Mouse (Mus musculus) kidney, embryonic 16.5 days (tissue): Measurements from ENCODE around the gene Skp2. TPM values are rescaled to one million over a fixed set of nuclear protein-coding genes. Genes with fewer than 3 reads are reported as not detected.
A peak's percentile ranks its signal among the peaks of the same experiment; 100 is the strongest.

Experiments used
- ATAC-seq: fragments of 200-750 bp; cut with Nextera tagmentation; 2 replicates; pipeline ENCODE4 v1.8.0; 2017; ENCODE audit warnings: moderate TSS enrichment; ENCODE audit not compliant: low FRiP score, low TSS enrichment
- H3K27ac ChIP-seq: fragments of 300-500 bp; sonication (generic); 2 replicates; pipeline ENCODE4 v1.5.1; 2014; ENCODE audit warnings: low read length
- H3K27me3 ChIP-seq: fragments of 300-500 bp; sonication (generic); 2 replicates; pipeline ENCODE4 v1.6.1; 2014; ENCODE audit warnings: low read length, control low read depth, mixed read lengths; ENCODE audit not compliant: insufficient read depth
- H3K36me3 ChIP-seq: fragments of 300-500 bp; sonication (generic); 2 replicates; pipeline ENCODE4 v1.6.1; 2014; ENCODE audit warnings: low read length, control low read depth, mixed read lengths; ENCODE audit not compliant: insufficient read depth
- H3K4me1 ChIP-seq: fragments of 300-500 bp; sonication (generic); 2 replicates; pipeline ENCODE4 v1.6.1; 2014; ENCODE audit warnings: low read length, control low read depth, mixed read lengths; ENCODE audit not compliant: insufficient read depth
- H3K4me2 ChIP-seq: fragments of 300-500 bp; sonication (generic); replicated peaks from 2 replicates; pipeline ENCODE4 v1.6.1; 2014; ENCODE audit warnings: low read depth, low read length
- H3K4me3 ChIP-seq: fragments of 300-500 bp; sonication (generic); 2 replicates; pipeline ENCODE4 v1.5.1; 2014; ENCODE audit warnings: mild to moderate bottlenecking, low read length
- H3K9ac ChIP-seq: fragments of 300-500 bp; sonication (generic); replicated peaks from 2 replicates; pipeline ENCODE4 v1.6.1; 2014; ENCODE audit warnings: low read length
- H3K9me3 ChIP-seq: fragments of 300-500 bp; sonication (generic); 2 replicates; pipeline ENCODE4 v1.6.1; 2016; ENCODE audit warnings: low read length, control low read depth
- WGBS: fragments of 180-500 bp; shearing (Covaris S2); extraction: QIAGEN DNeasy Blood & Tissue Kit; methylation state at CpG from one replicate; pipeline ENCODE4 v1.1.7; 2014; 5-methylcytosine and 5-hydroxymethylcytosine counted together
- polyA plus RNA-seq: library from polyadenylated mRNA; unstranded; fragments of >200 nt; fragmentation: Nextera tagmentation; extraction: Ambion mirVana; gene quantifications from 2 replicates; pipeline ENCODE4 v1.2.1, GENCODE M21; 2015

Skp2 gene
- polyA plus RNA-seq, 1 experiment from 2014 or later, result 74.8 TPM

- H3K4me2 ChIP-seq, result no peak overlapping the region
- H3K9ac ChIP-seq, result no peak overlapping the region
- no peaks in the 10 kb centered on the region for H3K27me3 ChIP-seq
- no peak for ATAC-seq
- H3K4me1 ChIP-seq, result peaks cover 15% of the 10 kb centered on the region
- no peaks in the 10 kb centered on the region for H3K9me3 ChIP-seq
- H3K27ac ChIP-seq, result no peak overlapping the region
- no peak overlapping the region for H3K4me3 ChIP-seq
- peaks cover 6% of the 10 kb centered on the region; the same call in 1 of the 2 replicates for H3K36me3 ChIP-seq
- 93% methylated on average over 3 of the region's 3 CpGs for WGBS
Observed at GRCm38 (mm10) chr15:9081294-9081693, 73.9 kb downstream of the Skp2 start.

DNA sequence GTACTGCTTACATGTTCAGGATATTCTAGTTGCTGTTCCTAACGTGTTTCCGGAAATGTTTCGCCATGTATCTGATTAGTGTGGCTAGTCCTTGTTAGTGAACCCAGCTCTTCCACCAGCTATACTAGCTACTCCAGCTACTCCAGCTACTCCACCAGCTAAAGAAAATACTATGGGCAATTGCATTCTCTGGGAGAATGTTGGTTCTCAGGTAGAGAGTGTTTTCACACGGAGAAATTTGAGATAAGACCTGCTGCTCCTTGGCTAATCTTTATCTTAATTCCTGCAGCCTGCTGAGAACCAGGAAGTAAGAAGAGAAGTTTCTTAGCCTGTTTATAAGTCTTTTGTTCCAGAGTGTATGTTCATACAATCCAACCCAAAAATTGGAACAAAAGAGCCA is 75.0 kb downstream of the Skp2 start:
- ATAC-seq, result no peak
- H3K4me1 ChIP-seq, result peaks cover 21% of the 10 kb centered on the region
- H3K27me3 ChIP-seq, result no peaks in the 10 kb centered on the region
- H3K36me3 ChIP-seq, result peaks cover 3% of the 10 kb centered on the region; the same call in 1 of the 2 replicates
- H3K4me3 ChIP-seq, result no peak overlapping the region
- 66% methylated on average over 4 of the region's 4 CpGs for WGBS
- no peaks in the 10 kb centered on the region for H3K9me3 ChIP-seq
- no peak overlapping the region for H3K9ac ChIP-seq
- peak overlapping the region; percentile 50; the same call in 1 of the 2 replicates for H3K27ac ChIP-seq
- H3K4me2 ChIP-seq, result no peak overlapping the region

DNA sequence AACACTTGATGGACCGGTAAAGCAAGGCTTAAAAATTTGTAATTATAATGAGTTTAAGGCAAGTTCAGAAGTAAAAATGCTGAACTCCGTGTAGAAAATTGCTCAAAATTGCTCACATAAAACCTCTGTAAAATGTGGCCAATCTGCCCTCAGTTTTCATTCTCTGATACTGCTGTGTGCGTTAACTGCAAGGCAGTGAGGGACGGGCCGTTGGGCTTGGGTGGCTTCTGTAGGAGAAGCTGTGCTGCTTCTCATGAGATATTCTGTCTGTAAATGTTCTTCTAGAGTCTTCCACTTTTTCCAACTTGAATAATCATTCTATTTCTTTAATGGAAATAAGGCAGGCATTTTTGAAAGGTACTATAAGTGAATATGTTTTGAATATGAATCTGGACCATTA is 75.6 kb downstream of the Skp2 start:
- H3K9ac ChIP-seq, result no peak overlapping the region
- no peaks in the 10 kb centered on the region for H3K27me3 ChIP-seq
- H3K9me3 ChIP-seq, result no peaks in the 10 kb centered on the region
- no peak for ATAC-seq
- H3K36me3 ChIP-seq, result peaks cover 3% of the 10 kb centered on the region; the same call in 1 of the 2 replicates
- no peak overlapping the region for H3K27ac ChIP-seq
- WGBS, result 50% methylated on average over 5 of the region's 5 CpGs
- no peak overlapping the region for H3K4me2 ChIP-seq
- no peak overlapping the region for H3K4me3 ChIP-seq
- peaks cover 27% of the 10 kb centered on the region for H3K4me1 ChIP-seq

DNA sequence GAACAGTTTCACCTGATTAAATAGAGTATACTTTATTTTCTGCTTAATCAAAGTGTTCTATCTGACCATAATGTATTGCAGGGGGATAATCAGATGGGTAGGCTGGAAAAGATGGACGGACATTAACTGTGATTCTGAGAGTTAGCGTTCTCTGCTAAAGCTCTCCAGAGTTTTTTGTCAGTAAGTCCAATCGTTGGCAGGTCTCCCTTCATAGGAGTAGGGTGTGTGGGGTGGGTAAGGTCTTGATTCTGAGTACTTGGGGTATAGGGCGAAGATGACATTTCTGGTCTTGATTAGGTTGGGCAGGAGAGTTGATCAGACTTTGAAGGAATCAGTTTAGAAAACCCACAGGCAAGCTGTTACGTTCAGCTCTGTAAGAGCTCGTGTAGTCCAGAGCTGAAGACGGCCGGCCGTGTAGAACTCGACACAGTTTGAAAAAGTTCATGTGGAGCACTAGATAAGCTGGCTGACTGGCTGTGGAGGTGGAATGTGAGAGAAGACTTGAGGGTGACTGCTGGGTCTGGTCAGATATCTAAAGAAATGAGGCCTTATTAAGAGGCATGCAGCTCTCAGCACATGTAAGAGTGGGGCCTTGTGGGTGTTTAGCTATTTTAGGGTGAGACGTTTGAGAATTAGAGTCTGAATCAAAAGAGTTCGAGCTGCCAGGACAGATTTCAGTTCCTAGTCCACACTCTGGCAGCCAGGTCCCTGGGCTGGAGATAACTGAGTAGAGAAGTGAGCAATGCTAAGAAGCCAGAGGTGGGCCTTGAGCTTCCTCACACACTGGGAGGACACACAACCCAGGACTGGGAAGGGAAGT is 76.5 kb downstream of the Skp2 start:
- H3K9me3 ChIP-seq, result no peaks in the 10 kb centered on the region
- H3K4me1 ChIP-seq, result peaks cover 35% of the 10 kb centered on the region
- H3K27me3 ChIP-seq, result no peaks in the 10 kb centered on the region
- WGBS, result 81% methylated on average over 12 of the region's 12 CpGs
- no peaks in the 10 kb centered on the region for H3K36me3 ChIP-seq
- no peak for ATAC-seq
- H3K4me3 ChIP-seq, result no peak overlapping the region
- H3K27ac ChIP-seq, result peak overlapping the region; percentile 3; the same call in 1 of the 2 replicates
- H3K9ac ChIP-seq, result no peak overlapping the region
- H3K4me2 ChIP-seq, result no peak overlapping the region

GRCm38 (mm10) chr15:9075608-9076200 is 79.5 kb downstream of the Skp2 start:
- Histone ChIP-seq H3K4me1 (peaks cover 51% of the 10 kb centered on the region), H3K9me3 (no peaks in the 10 kb centered on the region), H3K4me2 (no peak overlapping the region), H3K36me3 (no peaks in the 10 kb centered on the region), H3K27ac (no peak overlapping the region), H3K4me3 (no peak overlapping the region), H3K27me3 (no peaks in the 10 kb centered on the region), H3K9ac (0 out of 2 replicates have a peak overlapping the region, but pooled peaks have one; percentile 16)
- 76% methylated on average over 14 of the region's 14 CpGs for WGBS
- no peak for ATAC-seq

GRCm38 (mm10) chr15:9074671-9075070 is 80.6 kb downstream of the Skp2 start:
- Histone ChIP-seq H3K27ac (no peak overlapping the region), H3K9ac (no peak overlapping the region), H3K4me1 (peaks cover 54% of the 10 kb centered on the region), H3K4me3 (no peak overlapping the region), H3K9me3 (no peaks in the 10 kb centered on the region), H3K4me2 (no peak overlapping the region), H3K27me3 (no peaks in the 10 kb centered on the region), H3K36me3 (no peaks in the 10 kb centered on the region)
- WGBS, result 28% methylated on average over 4 of the region's 4 CpGs
- ATAC-seq, result no peak

DNA sequence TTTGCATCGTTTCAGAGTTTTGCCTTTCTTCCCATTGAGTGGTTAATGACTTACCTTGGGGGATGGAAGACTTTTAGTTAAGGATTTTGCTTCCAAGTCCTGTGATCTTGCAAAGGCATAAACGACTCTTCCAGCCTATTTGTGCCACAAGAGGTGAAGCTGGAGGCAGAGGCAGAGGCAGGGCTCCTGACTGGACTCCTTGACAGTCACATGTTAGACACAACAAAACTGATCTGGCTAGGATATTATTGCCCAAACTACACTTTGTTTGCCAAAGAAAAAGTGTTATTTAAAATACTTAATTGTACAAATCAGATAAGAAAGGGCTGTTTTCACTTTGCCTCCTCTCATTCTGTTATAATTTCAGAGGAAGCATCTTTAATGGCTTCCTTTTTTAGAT is 81.1 kb downstream of the Skp2 start:
- Histone ChIP-seq H3K9me3 (no peaks in the 10 kb centered on the region), H3K27me3 (no peaks in the 10 kb centered on the region), H3K4me1 (peaks cover 50% of the 10 kb centered on the region), H3K4me3 (no peak overlapping the region), H3K36me3 (no peaks in the 10 kb centered on the region), H3K27ac (no peak overlapping the region), H3K9ac (no peak overlapping the region), H3K4me2 (0 out of 2 replicates have a peak overlapping the region, but pooled peaks have one; percentile 77)
- 24% methylated on average over 2 of the region's 2 CpGs for WGBS
- no peak for ATAC-seq

GRCm38 (mm10) chr15:9073684-9074083 is 81.5 kb downstream of the Skp2 start:
- Histone ChIP-seq H3K27me3 (no peaks in the 10 kb centered on the region), H3K27ac (0 out of 2 replicates have a peak overlapping the region, but pooled peaks have one; percentile 43), H3K4me2 (peak overlapping the region; percentile 77), H3K4me1 (peaks cover 45% of the 10 kb centered on the region), H3K4me3 (peak overlapping the region; percentile 91), H3K36me3 (no peaks in the 10 kb centered on the region), H3K9me3 (no peaks in the 10 kb centered on the region), H3K9ac (no peak overlapping the region)
- WGBS, result 75% methylated on average over 5 of the region's 5 CpGs
- ATAC-seq, result no peak

GRCm38 (mm10) chr15:9073067-9073608 is 82.1 kb downstream of the Skp2 start:
- no peaks in the 10 kb centered on the region for H3K9me3 ChIP-seq
- 49% methylated on average over 12 of the region's 12 CpGs for WGBS
- 0 out of 2 replicates have a peak overlapping the region, but pooled peaks have one; percentile 43 for H3K27ac ChIP-seq
- H3K4me1 ChIP-seq, result peaks cover 45% of the 10 kb centered on the region
- H3K4me2 ChIP-seq, result peak overlapping the region; percentile 77
- H3K27me3 ChIP-seq, result no peaks in the 10 kb centered on the region
- no peak overlapping the region for H3K9ac ChIP-seq
- H3K36me3 ChIP-seq, result no peaks in the 10 kb centered on the region
- ATAC-seq, result no peak
- peak overlapping the region; percentile 91 for H3K4me3 ChIP-seq
